Mouse (Mus musculus) olfactory bulb, adult 2 months (tissue): Measurements from ENCODE around the gene Trim30b.

Experiments
- CTCF ChIP-seq: fragments of 200-500 bp; IDR thresholded peaks from 2 replicates; pipeline ENCODE4 v1.5.1; 2012; ENCODE audit warnings: low read depth, mild to moderate bottlenecking, low read length, moderate library complexity; ENCODE audit not compliant: insufficient read depth
- POLR2A ChIP-seq: fragments of 200-500 bp; IDR thresholded peaks from 2 replicates; pipeline ENCODE4 v1.6.1; 2012; ENCODE audit warnings: mild to moderate bottlenecking, low read depth, low read length, moderate library complexity; ENCODE audit not compliant: insufficient read depth

DNA sequence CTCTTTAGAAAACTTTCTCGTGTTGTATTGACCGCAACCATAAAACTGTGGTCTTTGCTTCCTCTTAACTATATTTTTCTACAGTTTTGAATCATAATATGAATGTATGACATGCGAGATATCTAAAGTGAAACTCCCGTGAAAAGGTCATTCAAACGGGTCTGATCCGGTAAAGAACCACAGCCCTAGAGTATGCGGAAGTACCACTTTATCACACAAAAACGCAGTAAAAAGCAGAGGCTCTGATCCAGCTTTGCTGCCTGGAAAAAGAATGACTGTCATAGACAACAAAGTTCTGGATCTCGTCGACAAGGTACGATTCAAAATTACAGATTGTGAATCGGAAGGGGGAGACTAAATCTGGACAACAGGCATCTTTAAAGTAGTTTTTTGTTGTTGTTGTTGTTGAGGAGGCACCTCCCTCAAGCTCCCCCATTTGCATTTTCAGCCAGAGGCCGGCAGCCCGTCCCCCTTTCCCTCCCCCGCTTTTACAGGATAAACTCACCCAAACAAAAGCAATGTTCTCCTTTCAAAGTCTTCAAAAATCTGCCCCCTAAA is 54.8 kb downstream of the Trim30b start:
- no peak for TF ChIP-seq POLR2A
- no peak for TF ChIP-seq CTCF
